Mouse (Mus musculus): ENCODE measurements around the gene Tmem235. TPM values are rescaled to one million over a fixed set of nuclear protein-coding genes. Genes with fewer than 3 reads are reported as not detected.
A peak's percentile ranks its signal among the peaks of the same experiment; 100 is the strongest.

Tmem235 gene
- polyA plus RNA-seq, 1 experiment = 0.04 TPM

- H3K27ac ChIP-seq (ENCODE audit: insufficient read depth, low read length) = no peak overlapping the region
- no peak for TF ChIP-seq POLR2A (IDR thresholded peaks at IDR 0.05; ENCODE audit: extremely low read depth, insufficient read depth, low read length)
- peak; percentile 33 for TF ChIP-seq CTCF (IDR thresholded peaks at IDR 0.05; ENCODE audit: extremely low read depth, insufficient read depth, low read length)
- H3K4me3 ChIP-seq (ENCODE audit: insufficient read depth, low read length) = no peak overlapping the region
- peaks cover 2% of the 10 kb centered on the region for H3K4me1 ChIP-seq (ENCODE audit: control insufficient read depth, insufficient read depth, low read length)
Measured at GRCm38 (mm10) chr11:117874419-117874818, 13.9 kb downstream of the Tmem235 start.

- no peak for TF ChIP-seq POLR2A (IDR thresholded peaks at IDR 0.05; ENCODE audit: extremely low read depth, insufficient read depth, low read length)
- TF ChIP-seq CTCF (IDR thresholded peaks at IDR 0.05; ENCODE audit: extremely low read depth, insufficient read depth, low read length) = no peak
- Histone ChIP-seq H3K4me3 (ENCODE audit: insufficient read depth, low read length) (no peak overlapping the region), H3K4me1 (ENCODE audit: control insufficient read depth, insufficient read depth, low read length) (peaks cover 2% of the 10 kb centered on the region), H3K27ac (ENCODE audit: insufficient read depth, low read length) (no peak overlapping the region)
Measured at GRCm38 (mm10) chr11:117875681-117876080, 15.1 kb downstream of the Tmem235 start.

GRCm38 (mm10) chr11:117877917-117878745, 17.6 kb downstream of the Tmem235 start:
- Histone ChIP-seq H3K4me3 (ENCODE audit: insufficient read depth, low read length) (no peak overlapping the region), H3K27ac (ENCODE audit: insufficient read depth, low read length) (no peak overlapping the region), H3K4me1 (ENCODE audit: control insufficient read depth, insufficient read depth, low read length) (no peaks in the 10 kb centered on the region; the same call in 1 of the 2 replicates)
- TF ChIP-seq CTCF (IDR thresholded peaks at IDR 0.05; ENCODE audit: extremely low read depth, insufficient read depth, low read length) = no peak
- no peak for TF ChIP-seq POLR2A (IDR thresholded peaks at IDR 0.05; ENCODE audit: extremely low read depth, insufficient read depth, low read length)

- no peaks in the 10 kb centered on the region; the same call in 1 of the 2 replicates for H3K4me1 ChIP-seq (ENCODE audit: control insufficient read depth, insufficient read depth, low read length)
- TF ChIP-seq POLR2A (IDR thresholded peaks at IDR 0.05; ENCODE audit: extremely low read depth, insufficient read depth, low read length) = no peak
- TF ChIP-seq CTCF (IDR thresholded peaks at IDR 0.05; ENCODE audit: extremely low read depth, insufficient read depth, low read length) = no peak
- no peak overlapping the region for H3K4me3 ChIP-seq (ENCODE audit: insufficient read depth, low read length)
- H3K27ac ChIP-seq (ENCODE audit: insufficient read depth, low read length) = no peak overlapping the region
Measured at GRCm38 (mm10) chr11:117878892-117879291, 18.3 kb downstream of the Tmem235 start.

- Histone ChIP-seq H3K4me1 (ENCODE audit: control insufficient read depth, insufficient read depth, low read length) (no peaks in the 10 kb centered on the region; the same call in 1 of the 2 replicates), H3K4me3 (ENCODE audit: insufficient read depth, low read length) (no peak overlapping the region), H3K27ac (ENCODE audit: insufficient read depth, low read length) (no peak overlapping the region)
- TF ChIP-seq CTCF (IDR thresholded peaks at IDR 0.05; ENCODE audit: extremely low read depth, insufficient read depth, low read length) (no peak), POLR2A (IDR thresholded peaks at IDR 0.05; ENCODE audit: extremely low read depth, insufficient read depth, low read length) (no peak)
Measured at GRCm38 (mm10) chr11:117879676-117880075, 19.1 kb downstream of the Tmem235 start.

GRCm38 (mm10) chr11:117880336-117880976, 19.9 kb downstream of the Tmem235 start:
- H3K4me3 ChIP-seq (ENCODE audit: insufficient read depth, low read length) = no peak overlapping the region
- no peaks in the 10 kb centered on the region; the same call in 1 of the 2 replicates for H3K4me1 ChIP-seq (ENCODE audit: control insufficient read depth, insufficient read depth, low read length)
- TF ChIP-seq POLR2A (IDR thresholded peaks at IDR 0.05; ENCODE audit: extremely low read depth, insufficient read depth, low read length) = no peak
- no peak for TF ChIP-seq CTCF (IDR thresholded peaks at IDR 0.05; ENCODE audit: extremely low read depth, insufficient read depth, low read length)
- H3K27ac ChIP-seq (ENCODE audit: insufficient read depth, low read length) = no peak overlapping the region

- TF ChIP-seq POLR2A (IDR thresholded peaks at IDR 0.05; ENCODE audit: extremely low read depth, insufficient read depth, low read length) (no peak), CTCF (IDR thresholded peaks at IDR 0.05; ENCODE audit: extremely low read depth, insufficient read depth, low read length) (no peak)
- no peak overlapping the region for H3K27ac ChIP-seq (ENCODE audit: insufficient read depth, low read length)
- H3K4me3 ChIP-seq (ENCODE audit: insufficient read depth, low read length) = no peak overlapping the region
- no peaks in the 10 kb centered on the region; the same call in 1 of the 2 replicates for H3K4me1 ChIP-seq (ENCODE audit: control insufficient read depth, insufficient read depth, low read length)
Measured at GRCm38 (mm10) chr11:117880977-117881358, 20.4 kb downstream of the Tmem235 start.

- H3K4me1 ChIP-seq (ENCODE audit: control insufficient read depth, insufficient read depth, low read length) = no peaks in the 10 kb centered on the region; the same call in 1 of the 2 replicates
- no peak overlapping the region for H3K27ac ChIP-seq (ENCODE audit: insufficient read depth, low read length)
- H3K4me3 ChIP-seq (ENCODE audit: insufficient read depth, low read length) = no peak overlapping the region
- TF ChIP-seq CTCF (IDR thresholded peaks at IDR 0.05; ENCODE audit: extremely low read depth, insufficient read depth, low read length) (no peak), POLR2A (IDR thresholded peaks at IDR 0.05; ENCODE audit: extremely low read depth, insufficient read depth, low read length) (no peak)
Measured at GRCm38 (mm10) chr11:117881787-117882186, 21.2 kb downstream of the Tmem235 start.

- TF ChIP-seq CTCF (IDR thresholded peaks at IDR 0.05; ENCODE audit: extremely low read depth, insufficient read depth, low read length) = no peak
- H3K4me1 ChIP-seq (ENCODE audit: control insufficient read depth, insufficient read depth, low read length) = no peaks in the 10 kb centered on the region; the same call in 1 of the 2 replicates
- H3K4me3 ChIP-seq (ENCODE audit: insufficient read depth, low read length) = no peak overlapping the region
- no peak overlapping the region for H3K27ac ChIP-seq (ENCODE audit: insufficient read depth, low read length)
Measured at GRCm38 (mm10) chr11:117882208-117882607, 21.7 kb downstream of the Tmem235 start.

- no peak overlapping the region for H3K4me3 ChIP-seq (ENCODE audit: insufficient read depth, low read length)
- no peak overlapping the region for H3K27ac ChIP-seq (ENCODE audit: insufficient read depth, low read length)
- no peaks in the 10 kb centered on the region for H3K4me1 ChIP-seq (ENCODE audit: control insufficient read depth, insufficient read depth, low read length)
- TF ChIP-seq CTCF (IDR thresholded peaks at IDR 0.05; ENCODE audit: extremely low read depth, insufficient read depth, low read length) (no peak), POLR2A (IDR thresholded peaks at IDR 0.05; ENCODE audit: extremely low read depth, insufficient read depth, low read length) (no peak)
Measured at GRCm38 (mm10) chr11:117886000-117886399, 25.4 kb downstream of the Tmem235 start.

Measured in cortical plate, adult 2 months (tissue).